Mouse (Mus musculus): ENCODE results near the gene Wnt10a.
"Not testable (repeated sequence)": the region's sequence is repeated elsewhere in the genome, so short reads cannot be mapped to it uniquely, and the experiment has no call there.

The Wnt10a gene

GRCm38 (mm10) chr1:74788603-74789176 is 2.6 kb upstream of the Wnt10a start:
- DNase-seq, result no peak

GRCm38 (mm10) chr1:74790095-74790494 is 1.2 kb upstream of the Wnt10a start:
- DNase-seq, result no peak

- DNase-seq, result no peak
These were observed 1.7 kb downstream of the Wnt10a start for GRCm38 (mm10) chr1:74792831-74793660.

GRCm38 (mm10) chr1:74794487-74795144 is 3.3 kb downstream of the Wnt10a start:
- DNase-seq, result no peak

DNA sequence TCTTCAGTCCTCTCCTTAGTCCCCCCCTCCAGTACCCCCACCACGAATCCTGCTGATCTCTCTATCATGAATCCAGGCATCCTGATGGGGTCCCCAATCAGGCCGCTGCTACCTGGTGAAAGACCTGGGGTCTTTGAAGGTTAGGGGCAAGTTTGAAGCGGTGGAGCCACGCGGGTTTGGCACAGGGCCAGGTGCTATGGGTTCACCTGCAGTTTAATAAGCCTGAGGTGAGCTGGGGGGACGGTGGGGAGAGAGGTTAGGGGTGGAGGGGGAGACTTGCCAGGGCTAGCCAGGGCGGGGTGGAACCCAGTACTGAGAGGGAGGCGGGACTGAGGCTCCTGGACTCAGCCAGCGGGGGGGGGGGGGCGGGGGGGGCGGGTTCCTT is 3.8 kb downstream of the Wnt10a start:
- DNase-seq, result no peak

GRCm38 (mm10) chr1:74797459-74797858 is 6.1 kb downstream of the Wnt10a start:
- no peak for DNase-seq

- no peak for DNase-seq
These were observed 9.1 kb downstream of the Wnt10a start for GRCm38 (mm10) chr1:74800424-74800888.

- no peak for DNase-seq
These were observed 10.4 kb downstream of the Wnt10a start for GRCm38 (mm10) chr1:74801631-74802140.

DNA sequence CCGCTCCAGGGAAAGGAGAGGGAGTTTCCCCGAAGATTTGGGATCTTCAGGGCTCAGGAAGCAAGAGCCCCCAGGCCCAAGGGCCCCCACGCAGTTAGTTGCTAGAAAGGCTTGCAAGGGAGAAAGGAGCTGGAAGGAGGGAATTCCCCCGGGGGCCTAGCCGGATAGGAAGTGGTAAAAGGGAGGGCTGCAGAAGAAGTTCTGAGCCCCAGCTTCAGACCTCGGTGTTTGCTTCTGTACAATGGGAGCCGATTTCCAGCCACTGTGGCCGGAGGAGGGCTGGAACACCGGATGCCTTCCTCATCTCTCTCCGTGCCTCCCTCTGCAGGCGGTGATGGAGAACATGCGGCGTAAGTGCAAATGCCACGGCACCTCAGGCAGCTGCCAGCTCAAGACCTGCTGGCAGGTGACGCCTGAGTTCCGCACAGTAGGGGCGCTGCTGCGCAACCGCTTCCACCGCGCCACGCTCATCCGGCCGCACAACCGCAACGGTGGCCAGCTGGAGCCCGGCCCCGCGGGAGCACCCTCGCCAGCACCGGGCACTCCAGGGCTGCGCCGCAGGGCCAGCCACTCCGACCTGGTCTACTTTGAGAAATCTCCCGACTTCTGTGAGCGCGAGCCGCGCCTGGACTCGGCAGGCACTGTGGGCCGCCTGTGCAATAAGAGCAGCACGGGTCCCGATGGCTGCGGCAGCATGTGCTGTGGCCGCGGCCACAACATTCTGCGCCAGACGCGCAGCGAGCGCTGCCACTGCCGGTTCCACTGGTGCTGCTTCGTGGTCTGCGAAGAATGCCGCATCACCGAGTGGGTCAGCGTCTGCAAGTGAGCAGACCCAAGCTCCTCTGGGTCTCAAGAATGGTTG is 11.7 kb downstream of the Wnt10a start:
- DNase-seq, result peak; percentile 76

DNA sequence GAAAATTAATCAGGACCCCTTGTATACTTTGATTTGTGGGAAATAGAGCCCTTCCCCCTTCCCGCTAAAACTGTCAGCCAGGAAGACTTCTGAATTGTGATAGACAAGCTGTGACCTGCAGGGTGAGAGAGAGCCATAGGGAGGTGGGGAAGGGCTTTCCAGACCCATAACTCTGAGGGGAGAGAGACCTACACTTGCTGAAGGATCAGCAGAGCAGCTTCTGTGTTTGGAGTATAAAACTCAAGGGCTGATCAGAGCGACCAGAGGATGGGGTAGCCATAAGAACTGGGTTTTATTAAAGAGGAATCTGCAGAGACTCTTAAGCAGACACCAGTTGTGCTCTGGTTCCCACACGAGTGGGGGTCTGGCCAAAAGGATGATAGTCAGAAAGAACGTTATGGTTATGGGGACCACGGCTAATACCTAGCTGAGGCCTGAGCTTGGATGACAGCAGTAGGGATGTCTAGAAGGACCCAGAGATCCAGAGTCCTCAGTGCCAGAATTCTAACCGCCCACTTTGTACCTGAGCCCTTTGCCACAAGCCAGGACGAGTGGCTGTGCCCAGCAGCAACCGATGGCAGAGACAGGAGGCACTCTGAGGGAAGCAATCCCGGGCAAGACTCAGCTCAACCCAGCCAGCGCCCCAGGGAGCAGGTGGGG is 13.0 kb downstream of the Wnt10a start:
- DNase-seq, result no peak

DNA sequence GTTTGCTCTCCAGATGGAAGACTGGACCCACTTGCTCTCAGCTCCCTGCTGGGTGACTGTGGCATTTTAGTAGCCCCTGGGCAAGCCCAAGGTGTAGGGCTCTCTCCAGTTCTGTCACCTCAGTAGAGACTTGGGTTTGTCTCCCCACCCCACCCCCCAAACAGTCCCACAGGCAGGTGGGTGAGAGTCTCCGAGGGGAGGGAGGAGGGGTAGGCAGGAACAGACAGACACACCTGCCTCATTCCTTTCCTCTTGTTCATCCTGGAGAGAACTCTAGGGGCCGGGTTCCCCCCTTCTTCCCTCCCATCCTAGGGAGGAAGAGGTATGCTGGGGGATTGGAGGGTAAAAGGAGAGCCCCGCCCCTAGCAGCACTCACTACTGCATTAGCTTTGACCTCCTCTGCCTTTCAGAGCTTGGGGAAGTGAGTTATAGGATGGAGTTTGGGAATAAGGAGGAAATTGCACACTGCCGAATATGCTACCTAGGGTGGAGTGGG is 14.1 kb downstream of the Wnt10a start:
- DNase-seq, result no peak

- no peak for DNase-seq
These were observed 14.5 kb downstream of the Wnt10a start for GRCm38 (mm10) chr1:74805843-74806242.

- DNase-seq, result no peak
These were observed 15.3 kb downstream of the Wnt10a start for GRCm38 (mm10) chr1:74806360-74807311.

- no peak for DNase-seq
These were observed 16.3 kb downstream of the Wnt10a start for GRCm38 (mm10) chr1:74807551-74808071.

DNA sequence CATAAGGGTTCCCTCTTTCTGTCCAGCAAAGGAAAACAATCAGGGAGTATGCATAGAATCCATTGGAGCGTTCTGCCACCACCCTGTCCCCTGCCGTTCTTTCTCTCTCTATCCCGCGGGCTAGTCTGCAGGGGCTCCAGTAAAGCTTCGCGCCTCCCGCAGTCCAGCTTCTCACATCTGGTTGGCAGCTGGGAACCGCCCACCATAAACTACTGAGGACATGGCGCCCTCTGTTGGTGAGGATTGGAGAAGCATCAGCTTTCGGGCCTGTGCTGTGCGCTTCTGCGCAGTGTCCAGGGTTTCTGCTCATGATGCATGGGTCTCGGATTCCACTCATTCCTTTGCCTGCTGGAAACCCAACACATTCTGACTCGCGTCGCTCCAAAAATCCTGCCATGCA is 16.8 kb downstream of the Wnt10a start:
- DNase-seq, result peak; percentile 94

GRCm38 (mm10) chr1:74809007-74809406 is 17.7 kb downstream of the Wnt10a start:
- no peak for DNase-seq

GRCm38 (mm10) chr1:74814931-74815647 is 23.8 kb downstream of the Wnt10a start:
- DNase-seq, result no peak

DNA sequence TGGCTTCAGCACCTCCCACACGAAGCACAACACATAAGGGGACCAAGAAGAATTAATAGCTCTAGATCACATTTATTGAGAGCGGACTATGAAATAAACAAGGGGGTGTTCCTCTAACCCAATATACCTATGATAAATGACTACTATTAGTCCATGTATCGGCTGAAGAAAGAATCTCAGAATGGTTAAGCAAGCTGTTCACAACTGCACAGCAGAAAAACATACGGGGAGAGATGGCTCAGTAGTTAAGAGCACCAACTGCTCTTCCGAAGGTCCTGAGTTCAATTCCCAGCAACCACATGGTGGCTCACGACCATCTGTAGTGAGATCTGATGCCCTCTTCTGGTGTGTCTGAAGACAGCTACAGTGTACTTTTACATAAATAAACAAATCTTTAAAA is 24.6 kb downstream of the Wnt10a start:
- DNase-seq, result not testable (repeated sequence)

- peak; percentile 90 for DNase-seq
These were observed 25.4 kb downstream of the Wnt10a start for GRCm38 (mm10) chr1:74816612-74817199.

Measured in kidney, adult 9 months (tissue).